Mouse (Mus musculus): ENCODE measurements around the gene Igsf9b. TPM values are rescaled to one million over a fixed set of nuclear protein-coding genes. Genes with fewer than 3 reads are reported as not detected.

Gene Igsf9b
- polyA plus RNA-seq, 2 experiments, result 0.01 TPM

GRCm38 (mm10) chr9:27280976-27281375 is 18.0 kb upstream of the Igsf9b start:
- no peaks in the 10 kb centered on the region for H3K36me3 ChIP-seq (replicated peaks; ENCODE audit: control insufficient read depth, insufficient read depth, low read depth)
- TF ChIP-seq EP300 (IDR thresholded peaks at IDR 0.05; ENCODE audit: low read depth) (no peak), CTCF (IDR thresholded peaks at IDR 0.05; ENCODE audit: low read depth) (no peak)
- H3K9me3 ChIP-seq (ENCODE audit: control insufficient read depth, low read length), result no peaks in the 10 kb centered on the region
- no peak overlapping the region for H3K4me3 ChIP-seq (ENCODE audit: insufficient read depth in 1 of 2, low read depth in 2 of 2, low read length in 2 of 2)
- H3K4me1 ChIP-seq (replicated peaks; ENCODE audit: control insufficient read depth in 2 of 2, insufficient read depth in 2 of 2, low read length in 1 of 2), result no peaks in the 10 kb centered on the region
- 52% methylated on average over 4 of the region's 4 CpGs for WGBS (ENCODE audit: insufficient replicate concordance)
- H3K9ac ChIP-seq (replicated peaks), result no peak overlapping the region
- H3K27ac ChIP-seq, result no peak overlapping the region
- H3K27me3 ChIP-seq (ENCODE audit: control insufficient read depth, insufficient read depth, low read length), result no peaks in the 10 kb centered on the region
- DNase-seq (ENCODE audit: low read depth in 3 of 3, low spot score in 3 of 3) (no peak), ATAC-seq (ENCODE audit: insufficient read depth) (no peak)
- H3K4me2 ChIP-seq (ENCODE audit: low read depth), result no peak overlapping the region

- Histone ChIP-seq H3K4me2 (ENCODE audit: low read depth) (no peak overlapping the region), H3K36me3 (replicated peaks; ENCODE audit: control insufficient read depth, insufficient read depth, low read depth) (no peaks in the 10 kb centered on the region), H3K27ac (no peak overlapping the region), H3K9me3 (ENCODE audit: control insufficient read depth, low read length) (no peaks in the 10 kb centered on the region), H3K27me3 (ENCODE audit: control insufficient read depth, insufficient read depth, low read length) (no peaks in the 10 kb centered on the region), H3K4me1 (replicated peaks; ENCODE audit: control insufficient read depth in 2 of 2, insufficient read depth in 2 of 2, low read length in 1 of 2) (no peaks in the 10 kb centered on the region), H3K4me3 (ENCODE audit: insufficient read depth in 1 of 2, low read depth in 2 of 2, low read length in 2 of 2) (no peak overlapping the region), H3K9ac (replicated peaks) (no peak overlapping the region)
- WGBS (ENCODE audit: insufficient replicate concordance), result 56% methylated on average over 3 of the region's 3 CpGs
- no peak for ATAC-seq (ENCODE audit: insufficient read depth)
- TF ChIP-seq EP300 (IDR thresholded peaks at IDR 0.05; ENCODE audit: low read depth), result no peak
- no peak for TF ChIP-seq CTCF (IDR thresholded peaks at IDR 0.05; ENCODE audit: low read depth)
- no peak for DNase-seq (ENCODE audit: low read depth in 3 of 3, low spot score in 3 of 3)
Observed at GRCm38 (mm10) chr9:27285719-27286249, 13.2 kb upstream of the Igsf9b start.

- 37% methylated on average over 4 of the region's 4 CpGs for WGBS (ENCODE audit: insufficient replicate concordance)
- Histone ChIP-seq H3K4me2 (ENCODE audit: low read depth) (no peak overlapping the region), H3K9ac (replicated peaks) (no peak overlapping the region), H3K4me3 (ENCODE audit: insufficient read depth in 1 of 2, low read depth in 2 of 2, low read length in 2 of 2) (no peak overlapping the region), H3K9me3 (ENCODE audit: control insufficient read depth, low read length) (no peaks in the 10 kb centered on the region), H3K27ac (no peak overlapping the region), H3K4me1 (replicated peaks; ENCODE audit: control insufficient read depth in 2 of 2, insufficient read depth in 2 of 2, low read length in 1 of 2) (no peaks in the 10 kb centered on the region), H3K27me3 (ENCODE audit: control insufficient read depth, insufficient read depth, low read length) (no peaks in the 10 kb centered on the region), H3K36me3 (replicated peaks; ENCODE audit: control insufficient read depth, insufficient read depth, low read depth) (no peaks in the 10 kb centered on the region)
- ATAC-seq (ENCODE audit: insufficient read depth) (no peak), DNase-seq (ENCODE audit: low read depth in 3 of 3, low spot score in 3 of 3) (no peak)
- no peak for TF ChIP-seq CTCF (IDR thresholded peaks at IDR 0.05; ENCODE audit: low read depth)
- no peak for TF ChIP-seq EP300 (IDR thresholded peaks at IDR 0.05; ENCODE audit: low read depth)
Observed at GRCm38 (mm10) chr9:27286296-27286695, 12.7 kb upstream of the Igsf9b start.

- Histone ChIP-seq H3K27me3 (ENCODE audit: control insufficient read depth, insufficient read depth, low read length) (no peaks in the 10 kb centered on the region), H3K36me3 (replicated peaks; ENCODE audit: control insufficient read depth, insufficient read depth, low read depth) (no peaks in the 10 kb centered on the region), H3K9me3 (ENCODE audit: control insufficient read depth, low read length) (no peaks in the 10 kb centered on the region), H3K4me3 (ENCODE audit: insufficient read depth in 1 of 2, low read depth in 2 of 2, low read length in 2 of 2) (no peak overlapping the region), H3K27ac (no peak overlapping the region), H3K4me2 (ENCODE audit: low read depth) (no peak overlapping the region), H3K4me1 (replicated peaks; ENCODE audit: control insufficient read depth in 2 of 2, insufficient read depth in 2 of 2, low read length in 1 of 2) (no peaks in the 10 kb centered on the region), H3K9ac (replicated peaks) (no peak overlapping the region)
- ATAC-seq (ENCODE audit: insufficient read depth) (no peak), DNase-seq (ENCODE audit: low read depth in 3 of 3, low spot score in 3 of 3) (no peak)
- TF ChIP-seq EP300 (IDR thresholded peaks at IDR 0.05; ENCODE audit: low read depth) (no peak), CTCF (IDR thresholded peaks at IDR 0.05; ENCODE audit: low read depth) (no peak)
- 59% methylated on average over 4 of the region's 4 CpGs for WGBS (ENCODE audit: insufficient replicate concordance)
Observed at GRCm38 (mm10) chr9:27286859-27287258, 12.1 kb upstream of the Igsf9b start.

- H3K9ac ChIP-seq (replicated peaks), result no peak overlapping the region
- WGBS (ENCODE audit: insufficient replicate concordance), result 21% methylated on average over 5 of the region's 5 CpGs
- no peak overlapping the region for H3K4me3 ChIP-seq (ENCODE audit: insufficient read depth in 1 of 2, low read depth in 2 of 2, low read length in 2 of 2)
- TF ChIP-seq CTCF (IDR thresholded peaks at IDR 0.05; ENCODE audit: low read depth) (peak; percentile 55), EP300 (IDR thresholded peaks at IDR 0.05; ENCODE audit: low read depth) (no peak)
- DNase-seq (ENCODE audit: low read depth in 3 of 3, low spot score in 3 of 3) (peak in 1 of 3 experiments; percentile 4), ATAC-seq (ENCODE audit: insufficient read depth) (no peak)
- H3K27me3 ChIP-seq (ENCODE audit: control insufficient read depth, insufficient read depth, low read length), result no peaks in the 10 kb centered on the region
- H3K36me3 ChIP-seq (replicated peaks; ENCODE audit: control insufficient read depth, insufficient read depth, low read depth), result no peaks in the 10 kb centered on the region
- H3K4me1 ChIP-seq (replicated peaks; ENCODE audit: control insufficient read depth in 2 of 2, insufficient read depth in 2 of 2, low read length in 1 of 2), result no peaks in the 10 kb centered on the region
- H3K9me3 ChIP-seq (ENCODE audit: control insufficient read depth, low read length), result no peaks in the 10 kb centered on the region
- H3K27ac ChIP-seq, result no peak overlapping the region
- H3K4me2 ChIP-seq (ENCODE audit: low read depth), result no peak overlapping the region
Observed at GRCm38 (mm10) chr9:27287419-27287818, 11.6 kb upstream of the Igsf9b start.
